Mouse (Mus musculus) thymus, adult 2 months (tissue): ENCODE measurements around the gene Sema3g.

ENCODE experiments used
- CTCF ChIP-seq: fragments of 200-500 bp; IDR thresholded peaks from 2 replicates; pipeline ENCODE4 v1.5.1; 2012; ENCODE audit warnings: mild to moderate bottlenecking, control low read depth, low read length, moderate library complexity, borderline replicate concordance; ENCODE audit not compliant: control insufficient read depth, poor library complexity, insufficient read depth; ENCODE audit errors: extremely low read depth
- POLR2A ChIP-seq: fragments of 200-500 bp; IDR thresholded peaks from 2 replicates; pipeline ENCODE4 v1.6.1; 2012; ENCODE audit warnings: mild to moderate bottlenecking, low read length, control low read depth, moderate library complexity; ENCODE audit not compliant: control insufficient read depth, poor library complexity, insufficient read depth; ENCODE audit errors: extremely low read depth

DNA sequence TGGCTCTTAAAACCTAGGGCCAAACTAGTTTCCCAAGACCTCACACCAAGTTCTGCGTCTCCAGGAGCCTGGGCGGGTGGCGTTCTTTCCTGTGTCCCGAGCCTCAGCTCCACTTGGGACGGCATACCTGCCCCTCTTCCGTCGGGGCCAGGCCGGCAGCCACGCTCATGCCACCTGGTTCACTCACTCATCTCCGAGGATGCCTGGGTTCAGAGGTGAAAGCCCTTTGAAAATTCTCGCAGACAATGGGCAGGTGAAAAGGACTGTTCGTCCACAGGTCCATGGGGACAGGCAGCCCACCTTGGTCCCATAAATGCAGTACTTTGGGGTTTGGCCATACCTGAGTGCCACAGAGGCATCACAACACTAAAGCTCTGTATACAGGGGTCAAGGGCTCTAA lies 33.5 kb upstream of the Sema3g start:
- TF ChIP-seq CTCF, result no peak
- TF ChIP-seq POLR2A, result no peak
